Mouse (Mus musculus) testis, postnatal 14 days (tissue): ENCODE measurements around the gene Tulp2.

ENCODE experiments used
- DNase-seq: peaks from one replicate; pipeline ENCODE4 v3.0.0; 2021; ENCODE audit warnings: low spot score

Tulp2 gene

DNA sequence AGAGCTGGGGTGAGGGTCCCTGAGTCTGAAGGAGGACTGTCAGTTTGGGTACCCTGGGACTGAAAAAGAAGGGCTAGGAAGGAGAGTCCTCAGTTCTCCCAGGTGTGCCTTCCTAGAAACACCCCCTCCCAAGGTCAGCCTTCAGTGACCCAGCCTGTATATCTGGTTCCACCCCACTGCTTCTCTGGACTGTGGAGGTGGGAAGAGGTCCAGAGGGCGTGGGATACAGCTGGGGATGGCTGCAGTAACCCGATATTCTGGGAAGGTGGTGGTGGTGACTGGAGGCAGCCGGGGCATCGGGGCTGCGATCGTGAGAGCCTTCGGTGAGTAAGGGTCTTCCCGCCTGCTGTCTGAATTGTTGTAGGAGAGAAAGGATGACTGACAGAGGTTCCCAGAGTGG lies 73.1 kb downstream of the Tulp2 start, which contains the start of gene Hsd17b14:
Hsd17b14 (plus strand) TSS at position 150 of the 400 bp plus-strand sequence.
- DNase-seq: no peak

DNA sequence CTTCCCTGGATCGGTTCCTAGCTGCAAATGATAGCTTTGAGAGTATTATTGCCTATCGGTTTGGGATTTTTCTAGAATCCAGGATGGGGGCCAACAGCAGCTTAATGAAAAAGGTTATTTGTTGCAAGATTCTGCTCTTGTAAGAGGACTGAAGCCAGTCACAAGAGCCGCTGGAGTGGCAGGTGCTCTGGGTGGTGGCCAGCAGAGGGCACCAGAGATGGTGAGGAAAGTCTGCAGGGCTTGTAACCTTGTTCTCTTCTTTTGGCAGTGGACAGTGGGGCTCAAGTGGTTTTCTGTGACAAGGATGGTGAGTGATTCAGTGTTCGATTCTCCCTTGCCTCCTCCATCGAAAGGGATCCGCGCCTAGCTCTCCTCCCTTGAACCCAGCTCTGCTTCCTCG lies 74.1 kb downstream of the Tulp2 start:
- DNase-seq: peak; percentile 62

DNA sequence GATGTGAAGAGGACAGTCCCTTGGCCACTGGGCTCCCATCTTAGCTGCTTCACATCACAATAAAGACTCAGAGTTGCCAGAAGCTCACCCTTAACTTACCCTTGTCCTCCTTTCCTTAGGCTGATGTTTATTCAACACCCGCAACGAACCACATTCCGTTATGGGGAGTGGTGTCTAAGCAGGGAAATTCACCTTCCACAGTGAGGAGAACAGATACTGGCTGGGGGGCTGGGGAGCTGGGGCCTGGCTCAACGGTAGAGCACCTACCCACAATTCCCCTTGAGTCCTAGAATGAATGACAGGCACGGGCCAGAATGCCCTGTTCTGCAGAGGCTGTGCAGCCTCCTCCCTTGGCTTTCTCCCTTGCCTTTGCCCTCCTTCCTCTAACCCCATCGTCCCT lies 77.2 kb downstream of the Tulp2 start:
- DNase-seq: no peak

DNA sequence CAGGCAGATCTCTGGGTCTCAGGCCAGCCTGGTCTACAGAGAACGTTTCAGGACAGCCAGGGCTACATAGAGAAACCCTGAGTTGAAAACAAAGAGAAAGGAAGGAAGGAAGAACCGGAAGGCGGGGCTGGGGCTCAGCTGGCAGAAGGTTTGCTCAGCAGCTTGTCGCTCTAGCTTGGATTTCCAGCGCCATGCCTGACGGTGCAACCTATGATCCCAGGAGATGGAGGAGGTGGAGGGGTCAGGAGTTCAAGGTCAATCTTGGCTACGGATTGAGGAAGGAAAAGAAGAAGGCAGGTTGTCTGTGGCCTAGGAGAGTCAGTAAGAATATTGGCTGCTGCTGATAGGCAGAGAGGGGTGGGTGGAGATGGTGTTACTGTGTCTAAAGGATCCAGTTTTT lies 78.6 kb downstream of the Tulp2 start:
- DNase-seq: no peak

DNA sequence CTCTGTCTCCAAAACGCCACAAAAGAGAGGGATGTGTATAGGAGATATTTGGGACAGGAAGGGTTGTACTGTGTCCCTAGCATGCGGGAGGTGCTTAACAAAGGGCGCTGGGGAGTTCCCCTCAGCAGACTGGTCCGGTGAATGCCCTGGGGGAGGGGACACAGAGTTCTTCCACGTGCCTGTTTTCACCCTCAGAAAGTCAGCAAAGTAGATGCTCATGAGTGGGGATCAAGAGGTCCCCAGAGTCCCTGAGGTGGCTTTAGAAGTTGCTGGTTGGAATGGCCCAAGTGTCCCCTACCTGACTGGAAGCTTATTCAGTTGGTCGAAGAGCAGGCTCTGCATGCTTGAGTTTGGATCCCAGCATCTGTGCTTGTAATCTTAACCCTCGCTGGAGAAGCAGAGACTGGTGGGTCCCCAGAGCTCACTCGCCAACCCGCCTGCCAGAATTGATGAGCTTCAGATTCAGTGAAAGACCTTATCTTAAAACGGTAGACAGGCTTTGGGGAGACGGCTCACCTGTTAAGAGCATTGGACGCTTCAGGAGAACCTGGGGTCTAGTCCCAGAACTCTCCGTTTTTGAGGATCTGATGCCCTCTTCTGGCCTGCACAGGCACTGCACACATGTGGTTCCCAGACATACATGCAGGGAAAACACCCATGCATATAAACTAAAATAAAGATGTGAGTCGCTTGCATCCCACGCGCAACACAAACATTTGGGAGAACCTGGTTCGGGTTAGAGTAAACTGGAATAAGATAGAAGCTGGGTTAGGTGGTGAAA lies 79.4 kb downstream of the Tulp2 start:
- no peak for DNase-seq

DNA sequence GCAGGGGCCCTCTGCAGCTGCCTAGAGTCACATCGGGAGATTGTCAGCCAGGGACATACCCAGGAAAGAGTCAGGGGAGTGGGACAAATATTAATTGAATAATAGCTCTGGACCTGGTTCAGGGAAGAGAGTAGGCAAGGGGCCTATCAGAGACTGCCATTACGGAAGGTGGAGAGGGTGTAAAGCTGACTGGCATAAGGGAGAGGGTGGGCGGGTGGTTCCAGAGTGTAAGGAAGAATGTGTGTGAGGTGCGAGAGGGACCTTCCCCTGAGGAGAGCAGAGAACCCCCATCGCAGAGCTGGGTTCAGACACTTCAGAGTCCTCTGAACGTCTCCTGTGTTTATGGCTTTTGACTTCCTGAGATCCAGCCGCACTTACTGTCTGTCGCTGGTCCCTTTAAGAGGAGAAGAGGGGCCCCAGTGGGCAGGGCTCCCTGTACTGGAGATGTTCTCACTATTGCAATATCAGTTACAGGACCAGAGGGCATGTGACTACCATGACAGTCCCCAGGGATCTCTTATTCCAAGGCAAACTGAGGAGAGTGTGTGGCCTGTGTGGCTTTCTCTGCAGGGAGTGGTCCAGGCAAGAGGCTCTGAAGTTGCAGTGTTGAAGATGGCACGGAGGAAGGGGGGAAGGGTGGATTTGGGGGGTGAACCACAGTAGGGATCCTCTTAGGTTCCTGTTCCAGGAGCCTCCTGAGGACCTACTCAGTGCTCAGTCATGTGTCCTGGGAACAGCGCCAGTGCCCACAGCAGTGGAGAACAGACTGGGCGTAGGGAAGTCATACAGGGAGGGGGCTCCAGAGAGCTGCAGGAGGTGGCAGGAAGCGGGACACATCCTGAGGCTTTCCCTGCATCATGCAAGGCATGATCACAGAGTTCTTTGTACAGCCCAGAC lies 80.2 kb downstream of the Tulp2 start:
- DNase-seq: no peak

DNA sequence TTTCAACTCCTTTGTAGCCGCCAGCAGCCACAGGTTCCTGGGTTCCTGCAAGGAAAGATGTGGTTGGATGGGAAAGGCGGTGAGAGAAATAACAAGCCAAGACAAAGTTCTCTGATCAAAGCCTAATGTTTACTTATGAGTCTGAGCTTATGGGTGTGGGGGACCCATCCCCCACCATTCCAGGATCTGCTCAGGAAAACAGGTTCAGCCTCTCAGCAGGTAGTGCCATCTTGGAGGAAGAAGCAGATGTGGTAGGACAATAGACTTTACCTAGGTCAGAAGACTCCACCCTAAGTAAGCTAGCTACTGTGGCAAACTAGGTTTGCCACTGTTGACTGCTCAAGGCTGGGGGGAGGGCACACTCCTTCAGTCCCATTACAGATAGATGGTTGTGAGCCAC lies 83.1 kb downstream of the Tulp2 start:
- DNase-seq: no peak

DNA sequence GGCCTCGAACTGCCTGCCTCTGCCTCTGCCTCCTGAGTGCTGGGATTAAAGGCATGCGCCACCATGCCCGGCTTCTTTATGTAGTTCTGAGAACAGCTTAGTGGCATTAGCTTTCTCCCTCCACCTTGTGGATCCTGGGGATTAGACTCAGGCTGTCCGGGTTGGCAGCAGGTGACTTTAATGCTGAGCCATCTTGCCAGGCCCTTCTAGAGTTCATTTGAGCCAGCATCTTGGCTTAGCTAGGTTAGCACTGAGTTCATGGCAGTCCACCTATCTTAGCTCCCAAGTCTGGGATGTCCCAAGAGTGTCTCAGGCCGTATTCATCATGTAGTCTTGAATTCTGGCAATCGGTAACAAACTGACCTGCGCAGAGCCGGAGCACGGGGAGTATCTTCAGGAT lies 83.8 kb downstream of the Tulp2 start:
- DNase-seq: no peak

DNA sequence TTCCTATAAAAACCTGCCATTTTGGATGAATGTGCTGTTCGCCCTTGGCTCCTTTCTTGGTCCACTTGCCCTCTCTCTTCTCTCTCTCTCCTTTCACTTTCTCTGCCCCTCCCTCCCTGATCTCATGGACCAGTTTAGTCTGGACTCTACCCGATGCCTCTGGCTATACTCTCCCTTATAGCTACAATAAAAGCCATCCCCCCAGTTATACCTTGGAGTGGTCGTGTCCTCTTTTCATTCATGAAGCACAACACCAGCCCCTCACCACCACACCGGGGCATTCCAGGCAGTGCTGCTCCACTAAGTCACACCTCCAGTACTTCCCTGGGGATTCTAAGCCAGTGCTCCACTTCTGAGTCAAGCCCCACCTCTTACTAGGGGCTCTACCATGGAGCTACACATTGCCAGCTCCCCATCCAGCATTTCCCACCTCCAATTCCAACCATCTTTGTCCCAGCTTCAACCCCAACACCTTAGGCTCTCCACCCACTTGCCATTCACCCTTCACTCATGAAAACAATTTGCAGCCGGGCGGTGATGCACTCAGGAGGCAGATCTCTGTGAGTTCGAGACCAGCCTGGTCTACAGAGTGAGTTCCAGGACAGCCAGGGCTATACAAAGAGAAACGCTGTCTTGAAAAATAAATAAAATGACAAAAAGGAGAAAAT lies 85.6 kb downstream of the Tulp2 start:
- no peak for DNase-seq

DNA sequence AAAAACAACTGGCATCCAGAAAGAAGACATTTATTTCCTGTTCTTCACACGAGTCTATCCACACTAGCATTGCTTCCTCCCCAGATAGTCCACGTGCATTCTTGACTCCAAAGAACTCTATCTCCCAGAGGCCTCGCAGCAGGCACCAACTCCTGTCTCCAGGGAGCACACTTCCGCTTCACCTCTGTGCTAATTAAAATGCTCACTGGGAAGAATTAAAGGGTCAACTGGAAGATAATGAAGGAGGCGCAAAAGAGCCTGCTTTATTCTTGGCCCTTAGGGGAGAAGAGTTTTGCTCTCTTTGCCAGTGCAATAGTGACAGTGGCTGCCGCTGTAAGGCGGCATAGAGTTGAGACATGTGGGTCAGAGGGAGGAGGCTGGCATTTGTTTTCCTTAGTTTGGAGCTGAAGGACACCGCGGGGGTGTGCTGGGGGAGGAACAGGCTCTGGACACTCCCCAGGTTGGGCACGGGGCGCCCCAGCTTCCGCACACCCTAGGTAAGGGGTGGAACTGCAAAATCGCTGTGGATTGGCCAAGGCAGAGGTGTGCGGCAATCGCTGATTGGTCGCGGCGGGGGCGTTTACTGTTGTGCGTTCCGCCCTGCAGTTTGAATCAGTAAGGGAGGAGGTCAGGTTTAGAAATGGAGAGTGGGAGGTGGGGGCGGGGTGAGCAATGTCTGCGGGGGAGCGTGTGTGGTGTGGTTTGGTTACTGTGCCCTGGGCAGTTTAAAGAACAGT lies 86.3 kb downstream of the Tulp2 start:
- peak; percentile 90 for DNase-seq

DNA sequence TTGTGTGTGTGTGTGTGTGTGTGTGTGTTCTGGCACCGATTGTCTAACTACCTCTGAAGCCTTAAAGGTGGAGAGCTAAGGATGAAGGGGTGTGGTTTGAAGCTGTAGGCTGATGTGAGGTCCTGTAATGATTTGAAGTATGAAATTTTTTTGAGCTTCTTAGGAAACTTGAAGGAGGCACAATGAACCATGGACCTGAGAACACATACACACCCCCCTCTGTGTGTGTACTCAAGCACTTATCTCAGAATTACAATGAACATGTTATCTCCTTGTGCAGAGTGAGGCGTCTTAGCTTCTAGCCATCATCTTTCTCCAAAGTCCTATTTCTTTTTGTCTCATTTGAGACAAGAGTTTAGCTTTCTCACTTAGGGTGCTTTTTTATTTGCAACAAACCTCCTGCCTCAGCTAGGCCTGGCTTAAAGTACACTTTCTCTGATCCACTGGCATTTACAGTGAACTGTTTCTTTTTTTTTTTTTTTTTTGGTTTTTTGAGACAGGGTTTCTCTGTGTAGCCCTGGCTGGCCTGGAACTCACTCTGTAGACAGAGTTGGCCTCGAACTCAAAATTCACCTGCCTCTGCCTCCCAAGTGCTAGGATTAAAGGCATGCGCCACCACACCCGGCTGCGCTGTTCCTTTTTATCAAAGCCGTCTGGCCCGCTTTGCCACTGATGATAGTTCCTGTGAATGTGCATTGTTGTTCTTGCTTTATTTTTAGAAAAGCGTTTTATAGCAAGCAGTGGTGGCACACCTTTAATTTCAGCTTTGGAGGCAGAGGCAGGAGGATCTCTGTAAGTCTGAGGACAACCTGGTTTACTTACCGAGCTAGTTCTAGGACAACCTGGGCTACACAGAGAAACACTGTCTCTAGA lies 87.2 kb downstream of the Tulp2 start:
- no peak for DNase-seq

DNA sequence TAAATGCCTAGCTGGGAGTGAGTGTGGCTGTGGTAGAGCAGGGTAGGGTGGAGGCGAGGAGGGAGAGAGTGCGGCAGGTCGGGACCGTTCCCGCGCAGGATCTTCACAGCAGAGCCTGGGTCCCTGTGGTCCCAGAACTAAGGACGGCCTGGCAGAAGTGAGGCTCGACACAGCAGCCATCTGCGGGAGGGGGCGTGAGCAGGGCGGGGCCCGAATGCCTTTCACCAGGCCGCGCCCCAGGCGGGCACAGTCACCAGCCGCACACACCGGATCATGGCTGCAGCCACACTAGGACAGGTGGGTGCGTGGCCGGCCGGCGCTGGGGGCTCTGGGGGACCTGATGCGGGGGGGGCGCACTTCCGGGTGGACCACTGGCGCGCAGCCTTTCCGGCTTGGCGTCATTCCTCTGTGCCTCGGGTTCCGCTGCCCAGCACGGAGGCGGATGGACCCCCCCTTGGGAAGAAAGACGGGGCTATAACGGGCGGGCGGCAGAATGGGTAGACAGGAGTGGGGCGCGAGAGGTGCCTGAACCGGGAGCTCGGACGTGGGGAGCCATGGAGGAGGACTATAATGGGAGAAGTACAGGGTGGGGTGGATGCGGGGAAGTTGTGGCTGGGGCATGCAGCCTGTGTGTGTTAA lies 88.5 kb downstream of the Tulp2 start, which contains the start of gene Bcat2:
Bcat2 (plus strand) TSS at position 51 of the 639 bp plus-strand sequence.
- DNase-seq: peak; percentile 72

DNA sequence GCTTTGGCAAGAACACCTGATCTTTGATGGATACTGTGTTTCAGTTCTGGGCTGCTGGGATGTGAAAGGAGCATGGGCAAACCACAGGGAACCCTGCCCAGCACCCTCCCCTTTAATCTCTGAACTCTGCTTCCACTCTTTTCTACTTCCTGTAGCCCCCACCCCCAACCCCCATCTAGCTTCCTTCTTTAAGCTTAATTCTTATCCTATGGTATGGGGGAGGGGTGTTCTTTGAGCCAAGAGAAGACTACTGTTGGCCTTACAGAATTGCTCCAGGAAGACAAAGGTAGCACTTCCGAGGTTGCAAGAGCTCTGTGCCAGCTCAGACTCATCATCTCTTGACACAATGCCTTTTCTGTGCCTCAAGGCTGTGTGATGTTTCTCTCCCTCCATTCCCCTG lies 90.3 kb downstream of the Tulp2 start:
- DNase-seq: no peak
